In the genomic region with DNA sequence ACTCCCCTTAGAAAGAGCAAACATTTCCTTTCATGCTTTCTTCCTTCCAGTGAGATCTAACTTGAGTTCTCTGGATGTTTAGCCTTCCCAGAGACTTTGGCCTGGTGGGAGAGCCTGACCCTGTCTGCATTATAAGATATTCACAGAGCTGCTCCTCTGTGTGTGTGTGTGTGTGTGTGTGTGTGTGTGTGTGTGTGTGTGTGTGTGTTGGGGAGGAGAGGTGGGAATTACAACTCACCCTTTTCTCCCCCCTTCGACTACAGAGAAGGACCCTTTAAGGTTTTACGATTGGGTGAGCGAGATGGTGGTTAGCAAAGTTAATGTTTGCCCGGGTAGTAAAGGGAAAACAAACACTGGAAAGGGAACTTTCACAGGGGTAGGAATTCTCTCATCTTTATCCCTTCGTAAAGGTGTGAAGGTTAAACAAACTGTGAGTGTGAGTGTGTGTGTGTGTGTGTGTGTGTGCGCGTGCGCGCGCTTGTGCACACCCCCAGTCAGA, we compare ENCODE assay signal across 14 mouse cellular contexts.
DNase-seq lines count a peak whose midpoint lies in the region; ATAC-seq and TF ChIP-seq lines count a peak whose summit lies in the region.
"Had no signal": no experiment of that assay in that cellular context is flagged by ENCODE, and none has a peak within 500 bp of the region (broad histone marks: within the 10 kb centered on the region; RNA-seq: fewer than 3 reads in every experiment).

No protein-coding gene starts in this region.

- no peak overlapping the region for H3K9ac ChIP-seq in hindbrain, postnatal 0 days (replicated peaks; ENCODE audit: low read length)
- H3K9ac ChIP-seq in hindbrain, embryonic 11.5 days (ENCODE audit: low read depth, low read length) = no peak overlapping the region
- no peak overlapping the region for H3K9ac ChIP-seq in liver, embryonic 14.5 days (replicated peaks)

- H3K9me3 ChIP-seq in hindbrain, postnatal 0 days (ENCODE audit: low read length) = no peaks in the 10 kb centered on the region
- H3K9me3 ChIP-seq in hindbrain, embryonic 11.5 days (ENCODE audit: control insufficient read depth, low read length) = no peaks in the 10 kb centered on the region
- no peaks in the 10 kb centered on the region for H3K9me3 ChIP-seq in embryonic facial prominence, embryonic 10.5 days
- H3K9me3 ChIP-seq in liver, embryonic 14.5 days (ENCODE audit: control insufficient read depth, low read length) = no peaks in the 10 kb centered on the region

- no peaks in the 10 kb centered on the region for H3K27me3 ChIP-seq in hindbrain, postnatal 0 days (ENCODE audit: insufficient read depth, low read length)
- no peaks in the 10 kb centered on the region for H3K27me3 ChIP-seq in hindbrain, embryonic 11.5 days (ENCODE audit: control insufficient read depth, insufficient read depth, low read length)
- no peaks in the 10 kb centered on the region for H3K27me3 ChIP-seq in embryonic facial prominence, embryonic 10.5 days (replicated peaks; ENCODE audit: low read depth, poor library complexity, severe bottlenecking)
- H3K27me3 ChIP-seq in liver, embryonic 14.5 days (ENCODE audit: control insufficient read depth, insufficient read depth, low read length) = no peaks in the 10 kb centered on the region

- TF ChIP-seq CTCF in hindbrain, postnatal 0 days (IDR thresholded peaks at IDR 0.05; ENCODE audit: low read depth) = no peak
- no peak for TF ChIP-seq CTCF in liver, embryonic 14.5 days (IDR thresholded peaks at IDR 0.05; ENCODE audit: low read depth)

- 79% methylated on average over 10 of the region's 10 CpGs for WGBS in hindbrain, postnatal 0 days
- 70% methylated on average over 9 of the region's 10 CpGs for WGBS in hindbrain, embryonic 11.5 days
- 80% methylated on average over 10 of the region's 10 CpGs for WGBS in embryonic facial prominence, embryonic 10.5 days
- 80% methylated on average over 10 of the region's 10 CpGs for WGBS in liver, embryonic 14.5 days (ENCODE audit: insufficient replicate concordance)

- no peaks in the 10 kb centered on the region for H3K36me3 ChIP-seq in hindbrain, postnatal 0 days (ENCODE audit: insufficient read depth, low read length)
- no peaks in the 10 kb centered on the region for H3K36me3 ChIP-seq in hindbrain, embryonic 11.5 days (ENCODE audit: control insufficient read depth, insufficient read depth, low read length)
- H3K36me3 ChIP-seq in embryonic facial prominence, embryonic 10.5 days (replicated peaks) = peaks cover 12% of the 10 kb centered on the region
- no peaks in the 10 kb centered on the region for H3K36me3 ChIP-seq in liver, embryonic 14.5 days (replicated peaks; ENCODE audit: control insufficient read depth, insufficient read depth, low read depth)
- H3K36me3 ChIP-seq: G1E had no signal

- DNase-seq in hindbrain, postnatal 0 days (ENCODE audit: low spot score) = no peak
- DNase-seq in hindbrain, embryonic 11.5 days (ENCODE audit: low spot score) = no peak
- DNase-seq in embryonic facial prominence, embryonic 10.5 days (ENCODE audit: low spot score) = no peak
- peak; percentile 81 for DNase-seq in kidney, adult 9 months
- DNase-seq in liver, embryonic 14.5 days (ENCODE audit: low read depth in 3 of 3, low spot score in 3 of 3) = no peak
- DNase-seq in spleen, postnatal 4 days (ENCODE audit: low spot score in 2 of 2) = no peak
- no peak for DNase-seq in adrenal gland, postnatal 36 days
- DNase-seq in spleen, adult 12 weeks (ENCODE audit: low spot score) = no peak
- DNase-seq: cerebellum, adult 11 months; heart, adult 18-20 months; heart, postnatal 14 days; thymus, postnatal 36 days had no signal

- ATAC-seq in hindbrain, postnatal 0 days = no peak
- ATAC-seq in hindbrain, embryonic 11.5 days (ENCODE audit: low FRiP score) = no peak
- ATAC-seq in liver, embryonic 14.5 days (ENCODE audit: insufficient read depth) = peak; percentile 33

- peaks cover 12% of the 10 kb centered on the region for H3K4me1 ChIP-seq in hindbrain, postnatal 0 days (ENCODE audit: insufficient read depth, low read length)
- no peaks in the 10 kb centered on the region for H3K4me1 ChIP-seq in hindbrain, embryonic 11.5 days (replicated peaks; ENCODE audit: control insufficient read depth, insufficient read depth, low read length)
- peaks cover 35% of the 10 kb centered on the region for H3K4me1 ChIP-seq in embryonic facial prominence, embryonic 10.5 days
- peaks cover 0 to 18% of the 10 kb centered on the region in 2 experiments; a peak in 2 of 4 replicates for H3K4me1 ChIP-seq in liver, embryonic 14.5 days (replicated peaks; ENCODE audit: control insufficient read depth in 2 of 2, insufficient read depth in 2 of 2, low read length in 1 of 2)

- H3K27ac ChIP-seq in hindbrain, postnatal 0 days = 0 out of 2 replicates have a peak overlapping the region, but pooled peaks have one; percentile 60
- no peak overlapping the region for H3K27ac ChIP-seq in hindbrain, embryonic 11.5 days (ENCODE audit: low read depth, low read length)
- H3K27ac ChIP-seq in embryonic facial prominence, embryonic 10.5 days (replicated peaks) = 0 out of 2 replicates have a peak overlapping the region, but pooled peaks have one; percentile 26
- H3K27ac ChIP-seq in liver, embryonic 14.5 days = no peak overlapping the region

- TF ChIP-seq EP300 in liver, embryonic 14.5 days (IDR thresholded peaks at IDR 0.05; ENCODE audit: low read depth) = no peak

- H3K4me3 ChIP-seq in hindbrain, postnatal 0 days (ENCODE audit: low read length) = no peak overlapping the region
- no peak overlapping the region for H3K4me3 ChIP-seq in hindbrain, embryonic 11.5 days (ENCODE audit: low read depth, low read length)
- H3K4me3 ChIP-seq in embryonic facial prominence, embryonic 10.5 days = no peak overlapping the region
- H3K4me3 ChIP-seq in liver, embryonic 14.5 days (ENCODE audit: insufficient read depth in 1 of 2, low read depth in 2 of 2, low read length in 2 of 2) = no peak overlapping the region
- H3K4me3 ChIP-seq: layer of hippocampus, adult 2 months had no signal

- no peak overlapping the region for H3K4me2 ChIP-seq in hindbrain, postnatal 0 days (ENCODE audit: low read depth, low read length)
- no peak overlapping the region for H3K4me2 ChIP-seq in hindbrain, embryonic 11.5 days (replicated peaks; ENCODE audit: low read depth, low read length)
- H3K4me2 ChIP-seq in liver, embryonic 14.5 days (ENCODE audit: low read depth) = peak overlapping the region; percentile 29

Comparison
In these comparisons a context has a peak if more than half of its experiments do, and no peak if none do; other contexts are left out.
1. H3K27ac ChIP-seq: peak in hindbrain, postnatal 0 days (single experiment) and embryonic facial prominence, embryonic 10.5 days (single experiment); none in hindbrain, embryonic 11.5 days (single experiment) and liver, embryonic 14.5 days (single experiment).